Mouse (Mus musculus) testis, adult 2 months (tissue): ENCODE results near the gene Hacd1.

Experiments used
- CTCF ChIP-seq: fragments of 200-500 bp; IDR thresholded peaks from 2 replicates; pipeline ENCODE4 v1.5.1; 2012; ENCODE audit warnings: low read depth, mild to moderate bottlenecking, inconsistent platforms, low read length, moderate library complexity; ENCODE audit not compliant: control insufficient read depth, insufficient read depth, insufficient replicate concordance
- POLR2A ChIP-seq: fragments of 200-500 bp; IDR thresholded peaks from 2 replicates; pipeline ENCODE4 v1.6.1; 2012; ENCODE audit warnings: low read depth, mild to moderate bottlenecking, inconsistent platforms, low read length, moderate library complexity; ENCODE audit not compliant: control insufficient read depth

DNA sequence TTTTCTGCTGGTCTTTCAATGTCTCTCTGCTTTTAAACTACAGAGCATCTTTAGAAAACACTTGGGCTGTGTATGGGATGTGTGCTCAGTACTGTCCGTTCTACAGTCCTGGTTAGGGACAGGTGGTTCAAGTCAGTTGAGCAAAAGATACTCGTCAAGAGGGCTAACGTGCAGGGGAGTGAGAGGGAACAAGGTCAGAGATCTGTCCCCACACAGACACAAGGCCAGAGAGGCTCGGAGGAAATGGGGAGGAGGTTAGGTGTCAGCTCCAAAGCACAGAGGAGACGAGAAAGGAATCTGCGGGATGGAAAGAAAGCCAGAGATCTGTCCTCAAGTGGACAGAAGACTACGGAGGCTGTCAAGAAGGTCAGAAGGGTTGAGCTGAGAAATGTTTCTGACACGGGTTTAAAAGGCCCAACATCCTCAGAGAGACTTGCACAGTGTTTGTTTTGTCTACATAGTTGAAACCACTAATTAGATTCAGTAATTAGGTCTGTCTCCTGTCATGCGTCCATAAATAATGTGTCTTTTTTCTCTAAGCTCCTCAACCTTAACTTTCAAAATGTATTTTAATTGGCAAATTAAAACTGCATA, 12.3 kb downstream of the Hacd1 start:
- TF ChIP-seq CTCF = no peak
- TF ChIP-seq POLR2A = no peak
